Mouse (Mus musculus) stomach, postnatal 0 days (tissue): ENCODE data around the gene Dph6.

Source experiments
- CTCF ChIP-seq: IDR thresholded peaks from 2 replicates; pipeline ENCODE4 v1.5.1; 2016; ENCODE audit warnings: antibody characterized with exemption, low read depth, mild to moderate bottlenecking, moderate library complexity
- EP300 ChIP-seq: optimal IDR thresholded peaks from 2 replicates; pipeline ENCODE3; 2016; ENCODE audit warnings: antibody characterized with exemption

DNA sequence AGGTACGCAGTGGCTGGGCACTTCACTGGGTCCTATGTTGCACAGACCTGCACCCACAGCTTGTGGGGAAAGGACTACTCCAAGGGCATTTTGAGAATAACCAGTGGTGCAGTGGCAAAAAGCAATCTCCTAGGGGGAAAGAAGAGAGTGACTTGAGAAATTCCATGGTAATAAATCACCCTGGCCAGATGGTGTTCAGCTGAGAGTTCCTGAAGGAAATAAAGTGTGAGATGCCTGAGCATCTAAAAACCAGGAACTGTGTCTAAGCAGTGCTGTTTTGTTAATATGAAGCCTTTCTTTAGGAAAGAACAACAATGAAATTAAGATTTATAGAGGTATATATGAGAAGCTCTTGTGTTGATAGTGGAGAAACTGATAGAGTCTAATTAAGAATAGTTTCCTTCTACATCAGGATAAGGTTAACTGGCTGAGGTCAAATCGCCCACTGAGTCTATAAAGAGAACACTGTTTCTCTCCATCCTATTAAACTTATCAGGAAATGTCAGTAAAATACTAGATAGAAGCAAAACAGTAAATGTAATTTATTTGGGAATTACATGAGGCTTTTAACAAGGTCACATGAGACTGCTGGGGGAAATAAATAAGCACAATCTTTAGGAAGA, 111.7 kb downstream of the Dph6 start:
- TF ChIP-seq CTCF (no peak), EP300 (no peak)
